Mouse (Mus musculus) neural tube, embryonic 14.5 days (tissue): ENCODE data around the gene Tarbp2. TPM values are rescaled to one million over a fixed set of nuclear protein-coding genes. Genes with fewer than 3 reads are reported as not detected.

ENCODE experiments used
- polyA plus RNA-seq: library from polyadenylated mRNA; unstranded; fragments of >200 nt; fragmentation: Nextera tagmentation; extraction: Ambion mirVana; gene quantifications from 2 replicates; pipeline ENCODE4 v1.2.1, GENCODE M21; 2014

Tarbp2 gene
- polyA plus RNA-seq, 1 experiment from 2014 or later = 87.7 TPM

Other genes starting within 250 kb of the Tarbp2 start
- gene Gm9918, start 247.6 kb upstream of the Tarbp2 start, polyA plus RNA-seq = not detected in 2 replicates
- 54.0 and 55.1 TPM in 2 replicates for gene Mfsd5, start 238.7 kb upstream of the Tarbp2 start, polyA plus RNA-seq
- 3.4 and 4.4 TPM in 2 replicates for gene Espl1, start 221.9 kb upstream of the Tarbp2 start, polyA plus RNA-seq
- 546 and 560 TPM in 2 replicates for gene Pfdn5, start 192.1 kb upstream of the Tarbp2 start, polyA plus RNA-seq
- gene Myg1, start 186.5 kb upstream of the Tarbp2 start, polyA plus RNA-seq = 89.1 and 99.2 TPM in 2 replicates
- gene Aaas, start 167.4 kb upstream of the Tarbp2 start, polyA plus RNA-seq = 25.8 and 26.8 TPM in 2 replicates
- 0.39 and 4.0 TPM in 2 replicates for gene Sp7, start 151.0 kb upstream of the Tarbp2 start, polyA plus RNA-seq
- gene Sp1, start 112.0 kb upstream of the Tarbp2 start, polyA plus RNA-seq = 5.3 and 6.3 TPM in 2 replicates
- gene Amhr2, start 72.8 kb upstream of the Tarbp2 start, polyA plus RNA-seq = 0.22 and 0.82 TPM in 2 replicates
- 85.8 and 104 TPM in 2 replicates for gene Prr13, start 59.2 kb upstream of the Tarbp2 start, polyA plus RNA-seq
- gene Pcbp2, start 47.7 kb upstream of the Tarbp2 start, polyA plus RNA-seq = 159 and 160 TPM in 2 replicates
- 8.5 TPM in 1 of 2 replicates, not detected in the other for gene Gm10337, start 14.5 kb upstream of the Tarbp2 start, polyA plus RNA-seq
- 44.8 and 48.8 TPM in 2 replicates for gene Map3k12, start 1.1 kb upstream of the Tarbp2 start, polyA plus RNA-seq
- 16.0 and 23.9 TPM in 2 replicates for gene Npff, start 6.8 kb downstream of the Tarbp2 start, polyA plus RNA-seq
- gene Gm28047, start 106.9 kb downstream of the Tarbp2 start, polyA plus RNA-seq = not detected in 2 replicates
- gene Atf7, start 107.3 kb downstream of the Tarbp2 start, polyA plus RNA-seq = 13.3 and 16.2 TPM in 2 replicates
- gene Atp5g2, start 154.2 kb downstream of the Tarbp2 start, polyA plus RNA-seq = 44.6 and 47.5 TPM in 2 replicates
- gene Calcoco1, start 204.0 kb downstream of the Tarbp2 start, polyA plus RNA-seq = 23.5 and 29.3 TPM in 2 replicates